Mouse (Mus musculus) regulatory T cell (primary cell): ENCODE data around the gene Hus1b.

Experiments used
- in situ Hi-C: fragments of 300-600 bp; cut with MboI, MseI; formaldehyde crosslinking; loops from one replicate; pipeline ENCODE4 v1.15.1; 2025; ENCODE audit warnings: high pct_unique_total_duplicates

Hus1b gene

DNA sequence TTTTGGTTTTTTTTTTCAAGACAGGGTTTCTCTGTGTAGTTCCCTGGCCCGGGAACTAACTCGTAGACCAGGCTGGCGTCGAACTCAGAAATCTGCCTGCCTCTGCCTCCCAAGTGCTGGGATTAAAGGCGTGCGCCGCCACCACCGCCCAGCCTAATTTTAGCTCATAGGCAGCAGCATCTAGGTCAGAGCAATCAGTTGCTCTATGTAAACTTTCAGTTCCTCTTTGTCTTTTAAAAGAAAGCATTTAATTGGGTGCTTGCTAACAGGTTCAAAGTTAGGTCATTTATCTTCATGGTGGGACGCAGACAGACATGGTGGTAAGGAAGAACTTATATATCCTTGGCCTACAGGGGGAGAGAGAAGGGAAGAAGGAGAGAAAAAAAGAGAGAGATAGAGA, 1.6 kb upstream of the Hus1b start:
- in situ Hi-C loops, result no loop called here

DNA sequence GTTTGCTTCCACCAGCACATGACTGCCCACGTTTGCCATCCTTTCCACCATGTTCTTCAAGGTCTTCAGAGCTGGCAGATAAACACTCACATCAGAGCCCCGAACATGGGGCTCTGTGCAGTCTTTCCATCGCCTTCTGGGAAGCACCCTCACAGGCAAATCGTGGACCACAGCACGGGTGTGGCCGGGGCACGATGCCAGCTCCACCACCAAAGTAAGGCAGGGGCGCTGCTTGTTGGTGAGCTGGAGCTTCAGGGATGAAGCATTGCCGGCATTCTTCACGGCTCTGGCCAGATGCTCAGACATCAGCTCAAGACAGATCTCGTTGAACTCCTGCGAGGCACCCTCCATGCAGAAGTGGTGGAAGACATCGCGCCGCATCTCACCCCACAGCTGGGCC, 430 bp downstream of the Hus1b start:
- in situ Hi-C loops, result no loop called here

DNA sequence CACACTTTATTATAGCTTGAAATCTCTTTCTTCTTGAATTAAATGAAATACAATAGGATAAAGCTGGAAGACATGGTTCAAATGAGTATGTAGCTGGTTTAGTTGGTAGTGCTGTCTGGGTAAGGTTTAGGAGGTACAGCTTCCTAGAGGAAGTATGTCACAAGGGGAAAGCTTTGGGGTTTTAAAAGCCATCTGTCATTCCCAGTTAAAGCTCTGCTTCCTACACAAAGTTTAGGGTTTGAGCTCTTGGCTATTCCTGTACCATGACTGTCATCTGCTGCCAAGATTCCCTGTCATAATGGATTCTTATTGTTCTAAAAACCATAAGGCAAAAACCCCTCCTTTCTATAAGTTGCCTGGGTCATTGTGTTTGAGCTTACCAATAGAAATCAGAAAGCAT, 1.8 kb downstream of the Hus1b start:
- in situ Hi-C loops, result no loop called here

DNA sequence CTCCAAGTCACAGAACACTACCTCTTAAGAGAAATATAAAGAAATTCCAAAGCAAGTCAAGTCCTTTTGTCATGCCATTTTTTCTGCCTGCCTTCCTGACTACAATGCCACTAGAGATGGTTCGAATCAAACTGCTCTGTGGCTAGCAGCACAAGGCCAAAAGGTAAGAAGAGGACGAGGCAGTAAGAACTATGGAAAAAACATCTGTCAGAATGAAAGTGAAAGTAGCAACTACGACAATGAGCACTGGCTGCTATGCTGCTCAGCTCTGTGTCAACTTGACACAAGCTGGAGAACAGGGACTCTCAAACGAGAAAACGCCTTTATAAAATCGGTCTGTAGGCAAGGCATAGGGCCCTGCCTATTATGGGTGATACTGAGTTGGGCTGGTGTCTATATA, 14.6 kb downstream of the Hus1b start:
- in situ Hi-C loops, result no loop called here

DNA sequence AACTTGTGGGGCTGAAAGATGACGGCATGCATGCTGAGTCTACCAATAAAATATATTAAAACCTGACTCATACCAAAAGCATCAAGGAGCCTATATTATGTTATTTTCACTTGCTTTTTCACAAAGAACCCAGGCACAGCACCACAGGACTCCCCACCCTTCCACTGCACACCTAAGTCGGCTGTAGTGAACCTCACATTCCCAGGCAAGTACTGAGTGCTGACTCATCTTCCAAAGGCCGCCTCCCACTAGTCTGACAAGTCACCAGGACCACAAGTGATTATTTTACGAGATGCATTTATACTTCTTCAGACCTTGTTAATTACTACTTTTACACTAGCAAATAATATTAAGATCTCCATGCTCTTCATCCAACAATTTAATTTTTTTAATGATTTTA, 15.9 kb downstream of the Hus1b start:
- in situ Hi-C loops, result no loop called here

DNA sequence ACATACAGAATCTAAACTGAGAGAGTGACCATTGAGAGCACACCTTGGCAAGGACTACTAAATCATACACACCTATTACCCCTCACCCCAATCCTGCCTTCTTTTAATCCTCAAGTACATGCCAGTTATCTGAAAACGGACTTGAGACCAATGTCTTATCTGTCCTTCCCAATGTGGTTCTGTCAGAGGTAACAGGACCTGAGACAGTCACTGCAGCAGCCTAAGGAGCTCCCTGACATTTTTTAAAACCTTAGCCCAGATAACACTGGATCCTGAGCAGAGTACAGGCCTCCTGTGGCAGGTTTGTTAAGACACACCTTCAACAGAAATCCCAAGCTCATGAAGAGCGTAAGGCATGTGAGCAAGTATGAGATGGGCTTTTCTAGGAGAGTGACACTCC, 18.4 kb downstream of the Hus1b start:
- in situ Hi-C loops, result no loop called here

DNA sequence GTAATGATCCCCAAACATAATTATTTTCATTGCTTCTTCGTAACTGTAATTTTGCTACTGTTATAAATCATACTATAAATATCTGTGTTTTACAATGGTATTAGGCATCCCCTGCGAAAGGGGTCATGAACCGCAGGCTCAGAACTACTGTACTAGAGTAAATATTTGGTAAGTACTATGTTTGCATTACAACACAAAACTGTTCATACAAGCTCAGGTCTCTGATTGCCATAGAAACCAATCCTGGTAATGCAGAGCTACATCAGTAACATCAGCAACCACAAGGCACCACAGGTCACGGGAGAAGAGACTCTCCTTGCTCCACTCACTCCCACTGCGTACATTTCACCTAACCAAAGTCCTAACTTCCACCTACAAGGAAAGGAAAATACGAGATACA, 23.3 kb downstream of the Hus1b start:
- in situ Hi-C loops, result no loop called here

DNA sequence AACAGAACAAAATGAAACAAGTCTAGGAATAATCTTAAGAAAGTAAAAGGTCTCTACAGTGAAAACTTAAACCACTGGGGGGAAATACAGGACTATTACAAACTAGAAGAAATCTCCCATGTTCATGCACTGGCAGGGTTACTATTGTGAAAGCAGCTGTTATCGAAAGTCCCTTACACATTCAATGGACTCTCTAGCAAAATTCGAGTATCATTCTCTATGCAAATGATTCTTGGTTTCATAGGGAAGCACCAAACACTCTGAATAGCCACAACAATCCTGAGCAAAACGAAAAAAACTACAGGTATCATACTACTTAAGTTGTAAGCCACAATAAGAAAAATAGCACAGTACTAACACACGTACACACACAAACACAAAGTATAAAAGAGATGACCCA, 25.6 kb downstream of the Hus1b start:
- in situ Hi-C loops, result no loop called here

DNA sequence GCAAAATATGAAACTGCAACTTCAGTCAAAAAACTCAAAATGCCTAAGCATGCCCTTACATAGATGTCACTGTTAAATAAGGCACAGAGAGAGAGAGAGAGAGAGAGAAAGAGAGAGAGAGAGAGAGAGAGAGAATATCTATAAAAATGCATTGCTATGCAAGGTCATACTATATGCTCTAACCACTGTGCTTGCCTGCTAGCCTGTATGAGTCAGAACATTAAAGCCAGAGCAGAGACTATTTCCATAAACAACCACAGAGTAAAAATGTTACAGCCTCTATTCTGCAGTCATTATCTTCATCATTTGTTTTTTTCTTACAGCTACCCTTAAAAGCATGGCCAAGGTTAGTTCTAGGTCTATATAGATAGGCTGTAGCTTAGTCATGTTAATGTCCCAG, 33.8 kb downstream of the Hus1b start:
- in situ Hi-C loops, result no loop called here

DNA sequence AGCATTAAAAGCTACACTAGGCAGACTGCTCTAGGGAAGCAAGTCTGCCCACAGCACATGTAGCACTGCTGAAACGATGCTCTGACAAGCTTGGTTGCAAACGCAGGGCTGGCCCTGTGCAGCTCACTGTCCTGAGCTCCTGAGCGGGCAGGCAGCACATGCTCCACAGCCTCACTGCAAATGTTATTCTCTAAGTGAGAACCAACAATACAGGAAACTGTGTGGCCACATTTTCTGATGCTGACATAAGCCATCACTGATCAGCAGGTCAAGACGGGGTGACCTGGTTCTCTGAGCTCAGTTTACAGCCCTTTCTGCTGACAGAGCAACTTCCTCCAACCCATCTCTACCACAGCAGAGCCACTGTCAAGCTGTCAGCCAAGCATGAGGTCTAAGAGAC, 34.5 kb downstream of the Hus1b start:
- in situ Hi-C loops, result no loop called here

DNA sequence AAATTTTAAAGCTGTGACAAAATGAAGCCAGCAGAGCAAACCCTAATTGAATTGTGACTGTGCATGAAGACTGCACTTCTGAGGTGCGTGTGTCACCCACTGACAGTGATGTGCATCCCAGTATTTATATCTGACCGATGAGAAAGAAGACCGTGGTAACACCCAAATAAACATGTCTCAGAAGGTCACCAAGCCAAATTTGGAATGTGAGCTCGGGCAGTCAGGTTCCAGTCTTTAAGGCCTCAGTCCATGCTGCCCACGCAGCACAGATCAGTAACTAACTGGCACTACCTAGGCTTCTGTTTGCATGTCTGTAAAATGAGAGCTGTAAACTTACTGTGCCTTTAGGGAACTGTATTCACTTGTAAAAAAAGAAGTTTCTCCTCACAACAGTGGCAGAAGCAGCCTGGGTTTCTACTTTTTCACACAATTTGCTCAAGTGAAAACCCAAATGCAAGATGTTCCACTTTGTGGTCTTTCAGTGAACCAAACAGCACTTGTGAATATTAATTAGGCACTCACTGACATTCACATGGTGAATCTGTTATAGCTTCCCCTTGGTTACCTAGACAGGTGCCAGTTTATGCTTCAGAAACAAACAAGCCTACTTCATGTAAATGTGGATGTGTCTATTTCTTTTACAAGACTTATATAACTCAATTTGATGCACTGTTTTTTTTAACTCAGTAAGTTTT, 35.5 kb downstream of the Hus1b start:
- in situ Hi-C loops, result no loop called here

DNA sequence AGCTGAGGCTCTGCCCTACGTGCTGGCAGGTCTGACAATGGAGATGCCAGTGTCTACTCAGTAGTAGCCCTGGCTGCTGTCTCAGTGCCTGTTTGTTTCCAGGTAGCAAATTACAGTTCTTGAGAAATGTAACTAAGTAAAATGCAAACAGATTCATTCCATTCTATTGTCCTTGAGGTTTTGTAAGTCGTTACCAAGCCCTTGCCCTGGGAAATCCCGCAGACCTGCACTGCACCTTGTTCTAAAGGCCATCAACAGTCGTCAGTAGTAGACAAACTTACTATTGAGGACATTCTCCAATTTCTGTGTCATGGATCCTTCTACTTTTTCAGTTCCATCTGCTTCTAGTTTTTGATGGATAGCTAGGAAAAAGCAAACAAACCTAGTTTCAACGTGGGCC, 36.7 kb downstream of the Hus1b start:
- in situ Hi-C loops, result no loop called here

DNA sequence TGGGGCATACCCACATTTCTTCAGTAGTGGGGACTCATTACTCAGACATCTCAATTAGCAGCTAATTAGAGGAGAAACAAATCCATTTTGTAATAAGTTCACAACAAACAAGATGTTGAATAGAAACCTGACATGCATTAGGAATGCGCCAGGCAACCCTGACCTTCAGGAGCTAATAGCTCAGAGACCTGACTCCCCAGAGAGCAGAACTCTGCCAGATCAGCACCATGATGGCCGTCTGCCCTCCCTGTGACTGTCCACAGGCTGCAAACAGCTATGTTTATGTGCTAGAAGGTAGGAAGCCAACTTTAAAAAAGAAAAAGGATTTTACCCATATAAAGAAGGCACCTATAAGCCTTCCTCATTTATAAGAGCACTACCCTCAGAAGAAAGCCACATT, 45.3 kb downstream of the Hus1b start:
- in situ Hi-C loops, result loop anchor here (5.0 kb wide), 1 partner anchor 75 kb away; no protein-coding TSS in a partner anchor

DNA sequence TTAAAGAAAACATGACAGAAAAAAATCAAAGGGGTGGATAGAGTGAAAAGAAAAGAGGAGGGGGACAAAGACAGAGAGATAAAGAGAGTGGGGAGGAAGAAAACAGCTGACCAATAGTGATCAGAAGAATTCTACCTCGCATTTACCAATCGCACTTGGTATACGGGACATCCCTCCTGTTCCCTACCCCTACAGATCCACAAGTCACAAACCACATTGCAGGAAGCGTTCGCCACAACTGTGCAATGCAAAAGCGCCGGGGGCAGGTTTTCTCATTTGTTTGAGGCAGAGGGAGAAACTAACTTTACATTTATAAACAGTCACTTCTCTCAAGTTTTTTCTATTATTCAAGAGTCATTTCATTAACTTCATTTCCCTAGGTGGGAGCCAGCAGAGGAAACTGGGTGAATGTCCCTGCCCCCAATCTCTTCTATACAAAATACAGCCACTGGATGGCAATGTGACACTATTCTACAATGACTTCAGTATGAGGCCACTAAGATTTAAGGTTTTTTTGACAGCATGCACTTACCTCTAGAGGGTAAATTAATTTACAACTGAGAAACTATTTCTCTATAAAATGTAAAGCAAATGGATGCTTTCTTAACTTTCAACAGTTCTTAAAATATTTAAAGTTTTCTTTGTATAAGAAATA, 46.0 kb downstream of the Hus1b start:
- in situ Hi-C loops, result loop anchor here (5.0 kb wide), 1 partner anchor 76 kb away; no protein-coding TSS in a partner anchor
